Mouse (Mus musculus): ENCODE measurements around the gene Ly86.

- TF ChIP-seq ZNF384 (IDR thresholded peaks at IDR 0.05; ENCODE audit: low read depth, low read length), result no peak
- TF ChIP-seq POLR2A (IDR thresholded peaks at IDR 0.05; ENCODE audit: control insufficient read depth in 1 of 2, insufficient read depth in 1 of 2, low read depth in 1 of 2, low read length in 2 of 2, poor library complexity in 1 of 2), result no peak
- TF ChIP-seq MEF2A (IDR thresholded peaks at IDR 0.05; ENCODE audit: extremely low read depth, insufficient replicate concordance, low read depth, low read length, poor library complexity, severe bottlenecking), result no peak
- no peak for TF ChIP-seq MYC (IDR thresholded peaks at IDR 0.05; ENCODE audit: low read depth, low read length)
- TF ChIP-seq TCF12 (IDR thresholded peaks at IDR 0.05; ENCODE audit: low read depth, low read length), result no peak
- TF ChIP-seq MAX (IDR thresholded peaks at IDR 0.05; ENCODE audit: low read length), result no peak
- TF ChIP-seq CTCF (IDR thresholded peaks at IDR 0.05 in 2 of 3, conservative IDR thresholded peaks at IDR 0.05 in 1 of 3; ENCODE audit: control insufficient read depth in 1 of 3, insufficient read depth in 1 of 3, low read depth in 2 of 3, low read length in 3 of 3, poor library complexity in 1 of 3, severe bottlenecking in 1 of 3), result no peak
These were observed 117.2 kb downstream of the Ly86 start for GRCm38 (mm10) chr13:37462049-37462702.

Measured in MEL (cell line).